Mouse (Mus musculus): Measurements from ENCODE around the gene 6030468B19Rik.

GRCm38 (mm10) chr11:117800038-117800437, 2.6 kb downstream of the 6030468B19Rik start:
- no peak for TF ChIP-seq CTCF (IDR thresholded peaks at IDR 0.05; ENCODE audit: low read depth)
- no peak for TF ChIP-seq EP300 (IDR thresholded peaks at IDR 0.05; ENCODE audit: low read depth)

All from liver, embryonic 14.5 days (tissue).